Mouse (Mus musculus) MEL (cell line): ENCODE results near the gene Zfp87.

Source experiments
- BHLHE40 ChIP-seq: IDR thresholded peaks from 2 replicates; pipeline ENCODE4 v1.6.1; 2012; ENCODE audit warnings: low read depth, mild to moderate bottlenecking, inconsistent platforms, low read length, improper control_type of control experiment, borderline replicate concordance
- CTCF ChIP-seq, 3 experiments: IDR thresholded peaks in 2 of 3; conservative IDR thresholded peaks in 1 of 3; 2 replicates each; pipeline ENCODE4 v1.5.1; 2011 to 2012; ENCODE audit warnings: low read length in 3 of 3, low read depth in 2 of 3, mild to moderate bottlenecking in 2 of 3, improper control_type of control experiment in 1 of 3, inconsistent platforms in 1 of 3, mixed read lengths in 1 of 3, moderate library complexity in 1 of 3; ENCODE audit not compliant: control insufficient read depth in 1 of 3, insufficient read depth in 1 of 3, poor library complexity in 1 of 3, severe bottlenecking in 1 of 3
- E2F4 ChIP-seq: IDR thresholded peaks from 2 replicates; pipeline ENCODE4 v1.6.1; 2011; ENCODE audit warnings: low read depth, low read length, improper control_type of control experiment, borderline replicate concordance
- GABPA ChIP-seq: IDR thresholded peaks from 2 replicates; pipeline ENCODE4 v1.6.1; 2012; ENCODE audit warnings: low read depth, mild to moderate bottlenecking, inconsistent platforms, low read length, improper control_type of control experiment, moderate library complexity
- HCFC1 ChIP-seq: IDR thresholded peaks from 2 replicates; pipeline ENCODE4 v1.6.1; 2012; ENCODE audit warnings: low read depth, mild to moderate bottlenecking, inconsistent platforms, low read length, improper control_type of control experiment, moderate library complexity
- KAT2A ChIP-seq: conservative IDR thresholded peaks from 2 replicates; pipeline ENCODE4 v1.6.1; 2012; ENCODE audit warnings: low read depth, low read length, improper control_type of control experiment, inconsistent platforms
- MAFK ChIP-seq: IDR thresholded peaks from 2 replicates; pipeline ENCODE4 v1.6.1; 2011; ENCODE audit warnings: low read depth, mild to moderate bottlenecking, low read length, improper control_type of control experiment, borderline replicate concordance
- MAZ ChIP-seq: IDR thresholded peaks from 2 replicates; pipeline ENCODE4 v1.6.1; 2012; ENCODE audit warnings: low read depth, mild to moderate bottlenecking, inconsistent platforms, low read length, improper control_type of control experiment
- MYC ChIP-seq: IDR thresholded peaks from 2 replicates; pipeline ENCODE4 v1.6.1; 2011; ENCODE audit warnings: low read depth, mild to moderate bottlenecking, low read length, improper control_type of control experiment, moderate library complexity
- POLR2A ChIP-seq, 2 experiments: IDR thresholded peaks; 2 replicates each; pipeline ENCODE4 v1.6.1; 2011 to 2012; ENCODE audit warnings: low read length in 2 of 2, mild to moderate bottlenecking in 2 of 2, control low read depth in 1 of 2, improper control_type of control experiment in 1 of 2, low read depth in 1 of 2, moderate library complexity in 1 of 2; ENCODE audit not compliant: control insufficient read depth in 1 of 2, insufficient read depth in 1 of 2, poor library complexity in 1 of 2
- POLR2AphosphoS2 ChIP-seq: IDR thresholded peaks from 2 replicates; pipeline ENCODE4 v1.6.1; 2011; ENCODE audit warnings: low read length, improper control_type of control experiment
- TCF12 ChIP-seq: IDR thresholded peaks from 2 replicates; pipeline ENCODE4 v1.6.1; 2014; ENCODE audit warnings: low read depth, mild to moderate bottlenecking, inconsistent platforms, low read length, improper control_type of control experiment, moderate library complexity
- USF1 ChIP-seq: IDR thresholded peaks from 2 replicates; pipeline ENCODE4 v1.6.1; 2014; ENCODE audit warnings: low read depth, mild to moderate bottlenecking, inconsistent platforms, low read length, improper control_type of control experiment, moderate library complexity

GRCm38 (mm10) chr13:67545941-67546340 lies 20.0 kb upstream of the Zfp87 start:
- TF ChIP-seq E2F4 (no peak), TCF12 (no peak), KAT2A (no peak), POLR2A (IDR thresholded peaks at IDR 0.05; ENCODE audit: control insufficient read depth in 1 of 2, insufficient read depth in 1 of 2, low read depth in 1 of 2, low read length in 2 of 2, poor library complexity in 1 of 2) (no peak), CTCF (IDR thresholded peaks at IDR 0.05 in 2 of 3, conservative IDR thresholded peaks at IDR 0.05 in 1 of 3; ENCODE audit: control insufficient read depth in 1 of 3, insufficient read depth in 1 of 3, low read depth in 2 of 3, low read length in 3 of 3, poor library complexity in 1 of 3, severe bottlenecking in 1 of 3) (no peak), POLR2AphosphoS2 (no peak), MAZ (no peak), BHLHE40 (no peak), HCFC1 (no peak), MAFK (no peak), USF1 (no peak), GABPA (no peak), MYC (no peak)
